Mouse (Mus musculus): Measurements from ENCODE around the gene Slc44a3. TPM values are rescaled to one million over a fixed set of nuclear protein-coding genes. Genes with fewer than 3 reads are reported as not detected.

Slc44a3 gene
- polyA plus RNA-seq, 2 experiments, result 4.8 to 10.7 TPM

GRCm38 (mm10) chr3:121411450-121411849, 120.8 kb downstream of the Slc44a3 start:
- H3K4me3 ChIP-seq (ENCODE audit: insufficient read depth in 1 of 2, low read depth in 2 of 2, low read length in 2 of 2), result no peak overlapping the region
- TF ChIP-seq EP300 (IDR thresholded peaks at IDR 0.05; ENCODE audit: low read depth) (no peak), CTCF (IDR thresholded peaks at IDR 0.05; ENCODE audit: low read depth) (no peak)
- no peak for ATAC-seq (ENCODE audit: insufficient read depth)

More at GRCm38 (mm10) chr3:121411450-121411849, 120.8 kb downstream of the Slc44a3 start:
- H3K27me3 ChIP-seq (ENCODE audit: control insufficient read depth, insufficient read depth, low read length), result no peaks in the 10 kb centered on the region
- H3K9ac ChIP-seq (replicated peaks), result no peak overlapping the region
- H3K27ac ChIP-seq, result no peak overlapping the region
- H3K4me1 ChIP-seq (replicated peaks; ENCODE audit: control insufficient read depth in 2 of 2, insufficient read depth in 2 of 2, low read length in 1 of 2), result no peaks in the 10 kb centered on the region
- no peak for DNase-seq (ENCODE audit: low read depth in 3 of 3, low spot score in 3 of 3)
- no peak overlapping the region for H3K4me2 ChIP-seq (ENCODE audit: low read depth)
- H3K9me3 ChIP-seq (ENCODE audit: control insufficient read depth, low read length), result no peaks in the 10 kb centered on the region
- H3K36me3 ChIP-seq (replicated peaks; ENCODE audit: control insufficient read depth, insufficient read depth, low read depth), result no peaks in the 10 kb centered on the region
- 44% methylated on average over 6 of the region's 6 CpGs for WGBS (ENCODE audit: insufficient replicate concordance)

Other genes starting within 250 kb of the Slc44a3 start
- 11.8 and 13.5 TPM in 2 replicates for gene Tmem56, start 249.3 kb downstream of the Slc44a3 start, polyA plus RNA-seq (2012; rRNA removed)
- 25.3 and 25.9 TPM in 2 replicates for gene Tmem56, start 249.3 kb downstream of the Slc44a3 start, polyA plus RNA-seq (2014; fragmentation: Nextera tagmentation; extraction: Ambion mirVana)
- 6.5 and 10.4 TPM in 2 replicates for gene Alg14, start 240.6 kb downstream of the Slc44a3 start, polyA plus RNA-seq (2012; rRNA removed)
- gene Alg14, start 240.6 kb downstream of the Slc44a3 start, polyA plus RNA-seq (2014; fragmentation: Nextera tagmentation; extraction: Ambion mirVana), result 16.2 and 18.8 TPM in 2 replicates
- 52.9 and 62.7 TPM in 2 replicates for gene Cnn3, start 105.9 kb downstream of the Slc44a3 start, polyA plus RNA-seq (2012; rRNA removed)
- gene Cnn3, start 105.9 kb downstream of the Slc44a3 start, polyA plus RNA-seq (2014; fragmentation: Nextera tagmentation; extraction: Ambion mirVana), result 82.7 and 90.1 TPM in 2 replicates
- not detected in 2 replicates for gene 4930432M17Rik, start 138.4 kb upstream of the Slc44a3 start, polyA plus RNA-seq (2012; rRNA removed)
- gene 4930432M17Rik, start 138.4 kb upstream of the Slc44a3 start, polyA plus RNA-seq (2014; fragmentation: Nextera tagmentation; extraction: Ambion mirVana), result not detected in 2 replicates
- gene F3, start 191.1 kb upstream of the Slc44a3 start, polyA plus RNA-seq (2012; rRNA removed), result 0.27 and 0.33 TPM in 2 replicates
- gene F3, start 191.1 kb upstream of the Slc44a3 start, polyA plus RNA-seq (2014; fragmentation: Nextera tagmentation; extraction: Ambion mirVana), result 0.39 TPM in 2 replicates